Mouse (Mus musculus): Measurements from ENCODE around the gene Cryge.
A peak's percentile ranks its signal among the peaks of the same experiment; 100 is the strongest.

DNA sequence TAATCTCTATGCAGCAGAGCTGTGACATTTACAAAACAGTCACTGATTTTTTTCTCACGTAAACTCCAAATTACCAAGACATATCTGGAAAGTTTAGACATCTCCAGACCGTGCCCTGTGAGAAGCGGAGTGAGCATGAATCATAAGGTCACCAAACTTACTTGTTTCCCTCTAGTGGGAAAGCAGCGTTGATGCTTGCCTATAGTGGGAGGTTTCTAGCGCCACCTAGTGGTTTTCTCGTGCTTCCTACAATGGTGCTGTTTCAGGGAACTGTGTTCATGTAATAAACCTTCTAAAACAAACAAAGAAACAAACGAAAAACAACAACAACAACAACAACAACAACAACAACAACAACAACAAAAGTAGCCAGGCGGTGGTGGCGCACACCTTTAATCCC, 40.8 kb downstream of the Cryge start:
- TF ChIP-seq CTCF (IDR thresholded peaks at IDR 0.05; ENCODE audit: control insufficient read depth, insufficient read depth, low read length) (peak; percentile 67), POLR2A (IDR thresholded peaks at IDR 0.05; ENCODE audit: borderline replicate concordance, control insufficient read depth, low read depth, low read length) (no peak)

Measured in bone marrow, adult 2 months (tissue).